Comparison of ENCODE assay signal across 8 mouse cellular contexts in the genomic region with DNA sequence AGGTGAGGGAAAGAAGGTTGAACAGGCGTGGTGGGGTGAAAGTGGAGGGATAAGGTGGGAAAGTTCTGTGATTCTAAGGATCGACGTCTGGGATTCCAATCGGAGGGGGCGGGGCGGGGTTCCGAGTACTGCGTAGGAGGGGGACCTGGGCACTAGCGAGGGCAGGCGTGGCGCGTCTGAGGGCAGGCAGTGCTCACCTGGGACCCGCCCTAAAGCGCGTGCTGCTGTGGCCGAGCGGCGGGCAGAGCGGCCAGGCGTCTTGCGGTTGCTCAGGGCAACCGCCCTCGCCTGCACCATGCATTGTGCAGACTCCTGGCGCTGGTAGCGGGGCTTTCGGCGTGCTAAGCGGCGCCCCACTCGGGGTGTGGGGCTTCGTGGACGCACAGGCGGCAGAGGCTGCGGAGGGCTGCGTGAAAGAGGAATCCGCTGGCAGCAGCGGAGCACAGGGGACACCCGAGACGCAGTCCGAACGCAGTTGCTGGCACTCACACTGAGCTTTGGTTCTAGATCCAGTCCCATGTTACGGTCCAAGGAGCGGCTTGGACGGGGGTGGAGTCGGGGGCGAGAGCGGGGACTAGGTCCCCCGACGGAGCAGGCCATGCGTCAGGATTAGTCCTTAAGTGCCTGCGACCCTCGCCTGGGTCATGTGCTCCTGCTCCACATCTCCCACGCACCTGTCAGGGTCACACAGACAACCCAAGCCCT. TPM values are rescaled to one million over a fixed set of nuclear protein-coding genes. Genes with fewer than 3 reads are reported as not detected.
DNase-seq lines count a peak whose midpoint lies in the region; ATAC-seq lines count a peak whose summit lies in the region.

Gene Ttll8, minus strand, starts transcription at position 51 of the 705 bp plus-strand sequence.

- DNase-seq in cerebellum, postnatal 25 days = peak; percentile 18 to 45
- no peak for DNase-seq in cerebellum, adult 11 months
- peak; percentile 18 for DNase-seq in brain, adult 2 months (ENCODE audit: low read depth, low spot score)
- DNase-seq in hindbrain, embryonic 11.5 days (ENCODE audit: low spot score) = peak; percentile 55
- DNase-seq in midbrain, embryonic 14.5 days = peak; percentile 75
- DNase-seq in spleen, postnatal 36 days (ENCODE audit: low spot score in 2 of 2) = no peak

- H3K27ac ChIP-seq in hindbrain, embryonic 11.5 days (ENCODE audit: low read depth, low read length) = no peak within 1 kb of the TSS
- H3K27ac ChIP-seq in limb, embryonic 13.5 days = no peak within 1 kb of the TSS
- no peak within 1 kb of the TSS for H3K27ac ChIP-seq in midbrain, embryonic 14.5 days (replicated peaks; ENCODE audit: low read depth, low read length)

- no peaks in the 10 kb centered on the region for H3K9me3 ChIP-seq in hindbrain, embryonic 11.5 days (ENCODE audit: control insufficient read depth, low read length)
- no peaks in the 10 kb centered on the region for H3K9me3 ChIP-seq in limb, embryonic 13.5 days
- no peaks in the 10 kb centered on the region for H3K9me3 ChIP-seq in midbrain, embryonic 14.5 days (ENCODE audit: control insufficient read depth, low read length)

- H3K4me1 ChIP-seq in hindbrain, embryonic 11.5 days (replicated peaks; ENCODE audit: control insufficient read depth, insufficient read depth, low read length) = 0 out of 2 replicates have a peak, but pooled peaks cover 2% of the 10 kb centered on the region
- peaks cover 12% of the 10 kb centered on the region for H3K4me1 ChIP-seq in limb, embryonic 13.5 days
- H3K4me1 ChIP-seq in midbrain, embryonic 14.5 days (ENCODE audit: control insufficient read depth, insufficient read depth, low read length) = 0 out of 2 replicates have a peak, but pooled peaks cover 5% of the 10 kb centered on the region

- peak; percentile 81 for ATAC-seq in hindbrain, embryonic 11.5 days (ENCODE audit: low FRiP score)
- peak; percentile 64 for ATAC-seq in limb, embryonic 13.5 days (ENCODE audit: low FRiP score, low read depth)
- peak; percentile 57; the same call in 1 of the 2 replicates for ATAC-seq in midbrain, embryonic 14.5 days (ENCODE audit: low FRiP score, low TSS enrichment)
- ATAC-seq in megakaryocyte progenitor cell, adult 5-6 weeks (replicated peaks; ENCODE audit: poor library complexity) = no peak; the same call in 1 of the 2 replicates

- peaks cover 14% of the 10 kb centered on the region for H3K27me3 ChIP-seq in hindbrain, embryonic 11.5 days (ENCODE audit: control insufficient read depth, insufficient read depth, low read length)
- H3K27me3 ChIP-seq in limb, embryonic 13.5 days = peaks cover 38% of the 10 kb centered on the region
- peaks cover 12% of the 10 kb centered on the region; the same call in 1 of the 2 replicates for H3K27me3 ChIP-seq in midbrain, embryonic 14.5 days (ENCODE audit: control insufficient read depth, insufficient read depth, low read length)

- H3K4me2 ChIP-seq in hindbrain, embryonic 11.5 days (replicated peaks; ENCODE audit: low read depth, low read length) = peak within 1 kb of the TSS; percentile 54
- peak within 1 kb of the TSS; percentile 83 for H3K4me2 ChIP-seq in limb, embryonic 13.5 days (replicated peaks)
- H3K4me2 ChIP-seq in midbrain, embryonic 14.5 days (ENCODE audit: low read length) = peak within 1 kb of the TSS; percentile 89

- peak within 1 kb of the TSS; percentile 40; the same call in 1 of the 2 replicates for H3K9ac ChIP-seq in hindbrain, embryonic 11.5 days (ENCODE audit: low read depth, low read length)
- peak within 1 kb of the TSS; percentile 43 for H3K9ac ChIP-seq in limb, embryonic 13.5 days
- H3K9ac ChIP-seq in midbrain, embryonic 14.5 days (replicated peaks; ENCODE audit: low read length) = peak within 1 kb of the TSS; percentile 62

- no peaks in the 10 kb centered on the region for H3K36me3 ChIP-seq in hindbrain, embryonic 11.5 days (ENCODE audit: control insufficient read depth, insufficient read depth, low read length)
- H3K36me3 ChIP-seq in limb, embryonic 13.5 days = no peaks in the 10 kb centered on the region
- no peaks in the 10 kb centered on the region for H3K36me3 ChIP-seq in midbrain, embryonic 14.5 days (ENCODE audit: control insufficient read depth, insufficient read depth, low read length)

- peak within 1 kb of the TSS; percentile 25 for H3K4me3 ChIP-seq in hindbrain, embryonic 11.5 days (ENCODE audit: low read depth, low read length)
- peak within 1 kb of the TSS; percentile 46 for H3K4me3 ChIP-seq in limb, embryonic 13.5 days
- H3K4me3 ChIP-seq in midbrain, embryonic 14.5 days (replicated peaks; ENCODE audit: low read depth, low read length) = peak within 1 kb of the TSS; percentile 41

- WGBS in hindbrain, embryonic 11.5 days = 3% methylated on average over 52 of the region's 53 CpGs
- 4% methylated on average over 53 of the region's 53 CpGs for WGBS in limb, embryonic 13.5 days
- 3% methylated on average over 53 of the region's 53 CpGs for WGBS in midbrain, embryonic 14.5 days

RNA-seq across cellular contexts. Expression of gene Ttll8, which starts in this region (rescaled TPM):
- 0.15 TPM in 1 of 2 replicates, not detected in the other for polyA plus RNA-seq in hindbrain, embryonic 11.5 days (2014; fragmentation: Nextera tagmentation; extraction: Ambion mirVana)
- not detected in 2 replicates for polyA plus RNA-seq in limb, embryonic 13.5 days (2015; fragmentation: Nextera tagmentation; extraction: Ambion mirVana)
- not detected in 2 replicates for polyA plus RNA-seq in midbrain, embryonic 14.5 days (2014; fragmentation: Nextera tagmentation; extraction: Ambion mirVana)
- total RNA-seq in megakaryocyte progenitor cell, adult 5-6 weeks (2015) = not detected in 2 replicates
- not detected in 2 replicates for total RNA-seq in megakaryocyte progenitor cell, adult 5-6 weeks (2017)

Comparison
In these comparisons a context has a peak if more than half of its experiments do, and no peak if none do; other contexts are left out.
1. DNase-seq: peak in cerebellum, postnatal 25 days (2 of 2) and brain, adult 2 months (single experiment); none in cerebellum, adult 11 months (single experiment) and spleen, postnatal 36 days (0 of 2).
2. Peak in DNase-seq, ATAC-seq, H3K4me3 ChIP-seq, H3K9ac ChIP-seq and H3K4me2 ChIP-seq in hindbrain, embryonic 11.5 days; RNA of the gene not detected or under 1 TPM.
3. Peak in ATAC-seq, H3K4me3 ChIP-seq, H3K9ac ChIP-seq and H3K4me2 ChIP-seq in limb, embryonic 13.5 days; RNA of the gene not detected or under 1 TPM.
4. Peak in DNase-seq, ATAC-seq, H3K4me3 ChIP-seq, H3K9ac ChIP-seq and H3K4me2 ChIP-seq in midbrain, embryonic 14.5 days; RNA of the gene not detected or under 1 TPM.
5. Peak in every context shown above with its lines, with median percentiles within 50 percentile points of each other: H3K4me2 ChIP-seq, H3K4me3 ChIP-seq and H3K9ac ChIP-seq.